Mouse (Mus musculus): ENCODE measurements at regions not wholly inside any gene's neighbourhood (a gene's known extent, or its start where the extent isn't known, plus 50 kb on each side); places are given as distances from the start of the nearest gene placed in this dataset.
"Not testable (repeated sequence)": the region's sequence is repeated elsewhere in the genome, so short reads cannot be mapped to it uniquely, and the experiment has no call there.

GRCm38 (mm10) chr16:19024010-19024532 lies 147.2 kb downstream of the Hira start:
- in situ Hi-C loops (cut with MboI; ENCODE audit: low sequenced_read_pairs), result no loop called here

GRCm38 (mm10) chr16:19025227-19025932 lies 148.5 kb downstream of the Hira start:
- in situ Hi-C loops (cut with MboI; ENCODE audit: low sequenced_read_pairs), result no loop called here

GRCm38 (mm10) chr16:19027096-19027495 lies 150.3 kb downstream of the Hira start:
- in situ Hi-C loops (cut with MboI; ENCODE audit: low sequenced_read_pairs), result no loop called here

- in situ Hi-C loops (cut with MboI; ENCODE audit: low sequenced_read_pairs), result no loop called here
Measured at GRCm38 (mm10) chr16:19032582-19032981, 155.7 kb downstream of the Hira start.

GRCm38 (mm10) chr16:19035781-19036180 lies 158.9 kb downstream of the Hira start:
- in situ Hi-C loops (cut with MboI; ENCODE audit: low sequenced_read_pairs), result no loop called here

DNA sequence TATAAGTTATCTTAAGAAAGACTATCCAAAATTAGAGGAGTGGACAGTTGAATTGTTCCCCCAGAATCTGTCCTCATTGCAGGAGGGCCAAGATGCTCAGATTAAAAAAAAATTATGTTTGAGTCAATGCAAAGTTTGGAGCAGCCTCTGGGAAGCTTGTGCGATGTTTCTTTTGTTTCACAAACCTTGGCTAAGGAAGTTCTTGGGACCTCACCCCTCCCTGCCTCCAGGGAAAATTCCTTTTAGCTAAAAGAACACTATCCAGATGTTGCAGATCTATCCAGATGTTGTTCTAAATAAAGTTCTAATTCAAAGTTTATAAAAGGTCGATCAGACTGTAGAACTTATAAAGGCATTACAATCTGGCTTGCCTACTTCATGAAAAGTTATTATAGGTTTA lies 160.8 kb downstream of the Hira start:
- in situ Hi-C loops (cut with MboI; ENCODE audit: low sequenced_read_pairs), result no loop called here

DNA sequence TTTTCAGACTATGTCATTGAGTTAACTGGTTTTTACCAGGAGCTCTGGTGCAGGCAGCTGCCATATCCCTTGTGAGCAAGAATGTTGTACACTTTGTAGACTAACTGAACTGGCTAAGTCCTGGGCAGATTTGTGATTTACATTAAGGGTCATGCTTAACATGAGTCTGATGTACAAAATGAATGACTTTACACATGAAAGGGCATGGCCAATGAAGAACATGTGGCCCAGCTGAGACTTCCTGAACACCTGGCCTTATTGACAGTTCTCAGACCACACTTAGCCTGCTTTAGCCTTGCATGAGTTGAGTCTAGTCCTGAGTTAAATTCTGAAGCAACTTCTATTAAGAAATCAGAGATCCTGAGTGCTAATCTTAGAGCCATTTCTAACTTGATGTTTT lies 176.0 kb downstream of the Hira start:
- in situ Hi-C loops (cut with MboI; ENCODE audit: low sequenced_read_pairs), result no loop called here

GRCm38 (mm10) chr16:19060343-19060742 lies 183.5 kb downstream of the Hira start:
- in situ Hi-C loops (cut with MboI; ENCODE audit: low sequenced_read_pairs), result loop anchor here (10.0 kb wide), 1 partner anchor 56 kb away; no protein-coding TSS in a partner anchor

- in situ Hi-C loops (cut with MboI; ENCODE audit: low sequenced_read_pairs), result loop anchor here (10.0 kb wide), 1 partner anchor 57 kb away; no protein-coding TSS in a partner anchor
Measured at GRCm38 (mm10) chr16:19061796-19062195, 185.0 kb downstream of the Hira start.

- in situ Hi-C loops (cut with MboI; ENCODE audit: low sequenced_read_pairs), result loop anchor here (10.0 kb wide), 1 partner anchor 58 kb away; no protein-coding TSS in a partner anchor
Measured at GRCm38 (mm10) chr16:19062557-19063400, 185.9 kb downstream of the Hira start.

DNA sequence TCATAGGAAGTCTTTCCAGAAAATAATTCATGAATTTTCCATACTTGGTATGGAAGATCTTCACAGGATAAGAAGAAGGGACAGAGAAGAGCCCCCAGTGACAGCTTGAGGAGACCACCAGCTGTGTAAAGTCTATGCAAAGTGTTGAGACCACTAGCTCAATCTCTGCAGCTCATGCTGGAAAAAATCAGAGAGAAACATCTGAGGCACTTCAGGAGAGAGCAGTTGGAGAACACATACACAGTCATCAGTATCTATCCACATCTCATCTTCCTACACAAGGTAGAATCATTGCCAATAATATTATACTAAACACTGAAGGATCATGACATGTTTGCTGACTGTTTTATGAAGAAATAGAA lies 186.5 kb downstream of the Hira start:
- in situ Hi-C loops (cut with MboI; ENCODE audit: low sequenced_read_pairs), result loop anchor here (10.0 kb wide), 1 partner anchor 59 kb away; no protein-coding TSS in a partner anchor

DNA sequence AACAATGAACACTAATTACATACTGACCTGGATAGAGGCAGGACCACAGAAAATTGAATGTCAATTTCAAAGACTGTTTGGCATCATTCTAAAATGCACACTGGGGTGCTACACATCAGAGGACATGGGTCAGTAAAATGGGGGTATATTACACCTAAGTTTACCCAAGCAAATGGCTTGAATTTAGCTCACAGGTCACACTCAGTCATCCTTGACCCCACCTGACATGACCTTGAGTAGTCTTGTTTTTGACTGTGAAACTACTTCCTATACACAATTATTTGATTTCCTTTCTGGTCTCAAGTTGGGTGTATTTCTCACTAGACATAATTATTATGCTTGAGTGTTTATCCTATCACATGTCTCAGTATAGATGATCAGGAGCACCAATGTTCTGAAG lies 187.6 kb downstream of the Hira start:
- in situ Hi-C loops (cut with MboI; ENCODE audit: low sequenced_read_pairs), result loop anchor here (10.0 kb wide), 1 partner anchor 60 kb away; no protein-coding TSS in a partner anchor

DNA sequence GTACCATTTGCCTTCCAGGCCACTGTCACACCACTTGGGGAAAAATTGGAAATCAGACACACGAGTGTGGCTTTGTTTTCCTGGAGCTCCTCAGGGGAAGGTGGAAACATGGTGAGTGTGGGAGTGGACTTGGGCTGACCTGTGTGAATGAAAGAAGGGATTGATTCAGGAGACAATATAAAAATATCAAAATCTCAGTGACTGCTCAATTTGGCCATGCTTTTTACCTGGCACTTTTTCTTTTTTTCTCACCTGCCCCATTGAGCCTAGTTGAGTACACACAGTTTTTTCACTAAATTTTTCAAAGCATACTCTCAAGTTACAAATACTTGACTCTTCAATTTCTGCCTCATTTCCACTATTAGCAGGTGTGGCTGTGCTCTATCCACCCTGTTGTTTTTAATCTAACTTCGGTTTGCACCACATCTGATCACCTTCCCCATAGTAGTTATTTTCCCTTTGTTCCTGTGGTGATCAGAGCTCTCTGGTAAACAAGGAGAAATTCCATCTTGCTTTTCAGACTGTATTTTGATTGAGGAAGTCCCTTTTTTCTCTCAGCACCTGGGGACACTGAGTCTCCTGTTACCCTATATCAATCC lies 188.8 kb downstream of the Hira start:
- in situ Hi-C loops (cut with MboI; ENCODE audit: low sequenced_read_pairs), result loop anchor here (10.0 kb wide), 1 partner anchor 61 kb away; no protein-coding TSS in a partner anchor

- in situ Hi-C loops (cut with MboI; ENCODE audit: low sequenced_read_pairs), result loop anchor here (10.0 kb wide), 1 partner anchor 62 kb away; no protein-coding TSS in a partner anchor
Measured at GRCm38 (mm10) chr16:19066700-19067310, 190.0 kb downstream of the Hira start.

DNA sequence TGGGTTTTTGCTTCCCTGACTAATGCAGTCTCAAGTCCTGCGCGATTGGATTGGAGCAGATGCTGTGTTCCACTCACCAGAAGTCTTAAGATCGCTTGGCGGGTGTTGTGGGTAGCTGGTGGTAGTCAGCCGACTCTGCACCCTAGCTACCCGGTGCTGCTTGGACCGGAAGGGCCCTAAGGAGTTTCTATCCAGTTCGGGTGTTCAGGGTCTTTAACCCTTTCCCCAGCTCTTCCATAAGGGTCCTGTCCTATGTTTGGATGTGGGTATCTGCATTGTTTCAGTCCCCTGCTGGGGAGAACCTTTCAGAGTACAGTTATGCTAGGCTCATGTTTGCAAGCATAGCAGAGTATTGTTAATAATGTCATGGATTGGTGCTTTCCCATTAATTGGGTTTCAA lies 206.7 kb downstream of the Hira start:
- in situ Hi-C loops (cut with MboI; ENCODE audit: low sequenced_read_pairs), result not testable (repeated sequence)

DNA sequence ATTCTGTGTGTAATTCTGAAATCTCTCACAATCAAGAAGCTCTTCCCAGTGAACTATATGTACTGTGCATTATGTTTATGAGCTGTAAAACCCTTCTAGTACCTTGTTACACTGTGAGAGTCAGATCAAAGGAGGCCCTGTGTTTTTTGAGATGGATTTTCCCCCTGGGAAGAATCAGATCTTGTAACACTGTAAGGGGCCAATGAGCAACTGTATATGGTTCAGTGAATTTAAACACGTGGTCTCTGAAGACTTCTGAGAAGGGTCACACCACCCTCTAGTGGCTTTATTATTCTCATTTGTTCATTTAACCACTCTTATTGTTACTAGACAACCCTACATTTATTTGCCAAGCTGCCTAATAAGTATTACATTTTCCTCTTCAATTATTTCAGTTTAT lies 211.1 kb downstream of the Hira start:
- in situ Hi-C loops (cut with MboI; ENCODE audit: low sequenced_read_pairs), result no loop called here

All from CH12F3 (cell line).